Mouse (Mus musculus) lung, adult 2 months (tissue): ENCODE measurements around the gene Wdr35. TPM values are rescaled to one million over a fixed set of nuclear protein-coding genes. Genes with fewer than 3 reads are reported as not detected.
A peak's percentile ranks its signal among the peaks of the same experiment; 100 is the strongest.

Source experiments
- DNase-seq: peaks from one replicate; pipeline ENCODE4 v3.0.0; 2022
- H3K4me1 ChIP-seq: fragments of 200-500 bp; 2 replicates; pipeline ENCODE4 v1.6.1; 2011; ENCODE audit warnings: low read length; ENCODE audit not compliant: control insufficient read depth, insufficient read depth
- H3K4me3 ChIP-seq: fragments of 200-500 bp; replicated peaks from 2 replicates; pipeline ENCODE3; 2011; ENCODE audit warnings: low read depth, mild to moderate bottlenecking, control low read depth, low read length; ENCODE audit errors: extremely low read depth
- CTCF ChIP-seq: fragments of 200-500 bp; IDR thresholded peaks from 2 replicates; pipeline ENCODE4 v1.5.1; 2011; ENCODE audit warnings: mild to moderate bottlenecking, low read length, control low read depth; ENCODE audit not compliant: insufficient read depth
- POLR2A ChIP-seq: fragments of 200-500 bp; IDR thresholded peaks from 2 replicates; pipeline ENCODE4 v1.6.1; 2011; ENCODE audit warnings: low read depth, mild to moderate bottlenecking, control low read depth, low read length, borderline replicate concordance; ENCODE audit errors: extremely low read depth
- WGBS: fragments of 180-500 bp; shearing (Covaris S2); methylation state at CpG from one replicate; pipeline ENCODE4 v1.1.7; 2018; 5-methylcytosine and 5-hydroxymethylcytosine counted together
- polyA plus RNA-seq: library from polyadenylated mRNA; depleted of rRNA; stranded (reverse); fragments of >200 nt; gene quantifications from 2 replicates; pipeline ENCODE4 v1.2.3, GENCODE M21; 2012

Wdr35 gene
- polyA plus RNA-seq, 1 experiment = 5.0 TPM

- Histone ChIP-seq H3K4me3 (no peak overlapping the region), H3K4me1 (no peaks in the 10 kb centered on the region)
- WGBS = 40% methylated on average over 4 of the region's 4 CpGs
- TF ChIP-seq CTCF = no peak
- TF ChIP-seq POLR2A = no peak
- DNase-seq = no peak
These were observed 31.8 kb upstream of the Wdr35 start for GRCm38 (mm10) chr12:8941699-8942392.

- 27% methylated on average over 9 of the region's 9 CpGs for WGBS
- no peak for TF ChIP-seq POLR2A
- no peak for TF ChIP-seq CTCF
- DNase-seq = no peak
- Histone ChIP-seq H3K4me3 (no peak overlapping the region), H3K4me1 (peaks cover 7% of the 10 kb centered on the region)
These were observed 26.5 kb upstream of the Wdr35 start for GRCm38 (mm10) chr12:8947163-8947562.

- peaks cover 7% of the 10 kb centered on the region for H3K4me1 ChIP-seq
- peak; percentile 82 for DNase-seq
- H3K4me3 ChIP-seq = peak within 1 kb of the TSS; percentile 19
- 4% methylated on average over 42 of the region's 42 CpGs for WGBS
- TF ChIP-seq CTCF = no peak
- 0 out of 2 replicates have a peak, but pooled peaks have one; percentile 14 for TF ChIP-seq POLR2A
These were observed 25.8 kb upstream of the Wdr35 start, which contains the start of gene Matn3 for GRCm38 (mm10) chr12:8947714-8948464. Gene Matn3 (plus strand): TSS chr12:8947929.

GRCm38 (mm10) chr12:8953136-8953535 is 20.6 kb upstream of the Wdr35 start:
- H3K4me3 ChIP-seq = no peak overlapping the region
- peaks cover 4% of the 10 kb centered on the region for H3K4me1 ChIP-seq
- WGBS = 86% methylated on average over 10 of the region's 10 CpGs
- no peak for DNase-seq
- TF ChIP-seq POLR2A (no peak), CTCF (no peak)

GRCm38 (mm10) chr12:8954161-8954561 is 19.5 kb upstream of the Wdr35 start:
- DNase-seq = peak; percentile 42
- Histone ChIP-seq H3K4me1 (peaks cover 2% of the 10 kb centered on the region; the same call in 1 of the 2 replicates), H3K4me3 (no peak overlapping the region)
- no peak for TF ChIP-seq POLR2A
- no peak for TF ChIP-seq CTCF
- 65% methylated on average over 9 of the region's 9 CpGs for WGBS

- WGBS = 66% methylated on average over 9 of the region's 9 CpGs
- TF ChIP-seq POLR2A (no peak), CTCF (no peak)
- Histone ChIP-seq H3K4me1 (no peaks in the 10 kb centered on the region), H3K4me3 (no peak overlapping the region)
- no peak for DNase-seq
These were observed 11.9 kb upstream of the Wdr35 start for GRCm38 (mm10) chr12:8961607-8962316.

GRCm38 (mm10) chr12:8969828-8970227 is 3.9 kb upstream of the Wdr35 start:
- H3K4me3 ChIP-seq = no peak overlapping the region
- peak; percentile 47 for DNase-seq
- WGBS = 10% methylated on average over 9 of the region's 9 CpGs
- peaks cover 4% of the 10 kb centered on the region for H3K4me1 ChIP-seq
- no peak for TF ChIP-seq POLR2A
- no peak for TF ChIP-seq CTCF

- H3K4me1 ChIP-seq = peaks cover 4% of the 10 kb centered on the region
- no peak overlapping the region for H3K4me3 ChIP-seq
- DNase-seq = no peak
- WGBS = 87% methylated on average over 3 of the region's 3 CpGs
- TF ChIP-seq CTCF (no peak), POLR2A (no peak)
These were observed 1.4 kb downstream of the Wdr35 start for GRCm38 (mm10) chr12:8975076-8975475.

- no peaks in the 10 kb centered on the region; the same call in 1 of the 2 replicates for H3K4me1 ChIP-seq
- H3K4me3 ChIP-seq = no peak overlapping the region
- DNase-seq = no peak
- 50% methylated on average over 8 of the region's 8 CpGs for WGBS
- TF ChIP-seq CTCF (no peak), POLR2A (no peak)
These were observed 19.5 kb downstream of the Wdr35 start for GRCm38 (mm10) chr12:8993231-8993630.
